Comparison of ENCODE assay signal across 20 mouse cellular contexts in genomic region chr2:146361076-146361475, GRCm38 (mm10).
"Had no signal": no experiment of that assay in that cellular context is flagged by ENCODE, and none has a peak within 500 bp of the region (broad histone marks: within the 10 kb centered on the region; RNA-seq: fewer than 3 reads in every experiment).

No protein-coding gene starts in this region.

- H3K9ac ChIP-seq: liver, postnatal 0 days; lung, embryonic 15.5 days; midbrain, embryonic 13.5 days; midbrain, embryonic 15.5 days; neural tube, embryonic 13.5 days; neural tube, embryonic 15.5 days had no signal

- H3K4me3 ChIP-seq: lung, embryonic 15.5 days; midbrain, embryonic 10.5 days; midbrain, embryonic 13.5 days; midbrain, embryonic 15.5 days; myocyte; neural tube, embryonic 13.5 days; neural tube, embryonic 15.5 days had no signal

- DNase-seq: liver, postnatal 0 days; lung, adult 2 months; lung, postnatal 14 days; lung, postnatal 4 days; retina, postnatal 1 day; right cerebral cortex, adult 18-20 months; right cerebral cortex, postnatal 25 days; right cerebral cortex, postnatal 4 days; spleen, adult 18-20 months; thymus, adult 18-20 months; thymus, postnatal 14 days; thymus, postnatal 36 days had no signal

- H3K36me3 ChIP-seq: lung, embryonic 15.5 days; midbrain, embryonic 10.5 days; midbrain, embryonic 13.5 days; midbrain, embryonic 15.5 days; neural tube, embryonic 13.5 days; neural tube, embryonic 15.5 days had no signal

- H3K27me3 ChIP-seq: lung, embryonic 15.5 days; midbrain, embryonic 13.5 days; midbrain, embryonic 15.5 days; neural tube, embryonic 13.5 days; neural tube, embryonic 15.5 days had no signal

- H3K4me2 ChIP-seq: lung, embryonic 15.5 days; midbrain, embryonic 13.5 days; midbrain, embryonic 15.5 days; neural tube, embryonic 13.5 days; neural tube, embryonic 15.5 days had no signal

- H3K9me3 ChIP-seq: lung, embryonic 15.5 days; midbrain, embryonic 10.5 days; midbrain, embryonic 13.5 days; midbrain, embryonic 15.5 days; neural tube, embryonic 13.5 days; neural tube, embryonic 15.5 days had no signal

- ATAC-seq: liver, postnatal 0 days; lung, postnatal 0 days; midbrain, embryonic 13.5 days; midbrain, embryonic 15.5 days had no signal

- H3K27ac ChIP-seq: lung, embryonic 15.5 days; midbrain, embryonic 10.5 days; midbrain, embryonic 13.5 days; midbrain, embryonic 15.5 days; neural tube, embryonic 13.5 days; neural tube, embryonic 15.5 days had no signal
